Mouse (Mus musculus) cortical plate, adult 2 months (tissue): ENCODE results near the gene Mxi1.

ENCODE experiments used
- CTCF ChIP-seq: fragments of 200-500 bp; IDR thresholded peaks from 2 replicates; pipeline ENCODE4 v1.5.1; 2011; ENCODE audit warnings: mild to moderate bottlenecking, control low read depth, low read length; ENCODE audit not compliant: insufficient read depth; ENCODE audit errors: extremely low read depth
- POLR2A ChIP-seq: fragments of 200-500 bp; IDR thresholded peaks from 2 replicates; pipeline ENCODE4 v1.6.1; 2011; ENCODE audit warnings: mild to moderate bottlenecking, low read length, control low read depth; ENCODE audit not compliant: insufficient read depth; ENCODE audit errors: extremely low read depth

DNA sequence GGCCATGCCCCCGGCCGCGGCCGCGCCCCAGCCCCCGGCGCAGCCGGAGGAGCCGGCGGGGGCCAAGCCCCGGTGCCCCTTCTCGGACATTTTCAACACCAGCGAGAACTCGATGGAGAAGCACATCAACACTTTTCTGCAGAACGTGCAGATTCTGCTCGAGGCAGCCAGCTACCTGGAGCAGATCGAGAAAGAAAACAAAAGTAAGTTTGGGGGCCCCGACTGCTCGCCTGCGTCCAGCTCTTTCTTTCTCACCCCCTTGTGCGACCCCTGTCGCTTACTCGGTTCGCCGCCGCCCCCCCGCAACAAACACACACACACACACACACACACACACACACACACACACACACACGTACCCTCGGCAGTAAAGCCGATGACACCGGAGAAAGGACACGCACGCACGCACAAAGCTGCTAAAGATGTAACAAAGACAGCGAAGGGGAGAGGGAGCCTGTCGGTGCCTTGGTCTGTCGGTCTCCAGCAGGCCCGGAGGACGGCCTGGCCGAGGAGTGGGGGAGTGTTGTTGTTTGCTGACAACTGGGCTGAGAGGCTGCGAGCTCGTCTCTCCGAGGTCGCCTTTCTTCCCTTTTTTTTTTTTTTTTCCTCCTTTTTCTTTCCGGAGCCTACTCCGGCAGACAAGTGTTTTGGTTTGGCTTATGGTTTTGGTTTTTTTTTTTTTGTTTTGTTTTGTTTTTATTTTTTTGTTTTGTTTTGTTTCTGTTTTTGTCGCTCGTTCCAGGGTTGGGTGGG lies 629 bp downstream of the Mxi1 start:
- TF ChIP-seq CTCF = no peak
- no peak for TF ChIP-seq POLR2A
